Mouse (Mus musculus): ENCODE results near the gene Eno1. TPM values are rescaled to one million over a fixed set of nuclear protein-coding genes. Genes with fewer than 3 reads are reported as not detected.
A peak's percentile ranks its signal among the peaks of the same experiment; 100 is the strongest.
"Not testable (repeated sequence)": the region's sequence is repeated elsewhere in the genome, so short reads cannot be mapped to it uniquely, and the experiment has no call there.

Gene Eno1
- polyA plus RNA-seq, 1 experiment, result 1,007 TPM

DNA sequence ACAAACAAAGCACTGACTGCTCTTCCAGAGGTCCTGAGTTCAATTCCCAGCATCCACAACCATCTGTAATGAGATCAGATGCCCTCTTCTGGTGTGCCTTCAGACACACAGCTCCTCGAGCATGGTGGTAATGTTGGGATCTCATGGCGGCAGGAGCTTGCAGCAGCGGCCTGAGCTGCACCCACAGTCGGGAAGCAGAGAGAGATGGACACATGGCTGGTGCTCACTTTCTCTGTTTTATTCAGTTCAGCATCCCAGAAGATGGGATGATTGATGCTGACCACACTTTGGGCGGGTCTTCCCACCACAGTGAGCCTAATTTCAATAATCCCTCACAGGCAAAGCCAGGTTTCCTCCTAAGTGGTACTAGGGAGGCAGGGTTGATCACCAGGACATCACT lies 39.0 kb downstream of the Eno1 start:
- no peak for DNase-seq (ENCODE audit: extremely low spot score in 1 of 2, low spot score in 1 of 2)

DNA sequence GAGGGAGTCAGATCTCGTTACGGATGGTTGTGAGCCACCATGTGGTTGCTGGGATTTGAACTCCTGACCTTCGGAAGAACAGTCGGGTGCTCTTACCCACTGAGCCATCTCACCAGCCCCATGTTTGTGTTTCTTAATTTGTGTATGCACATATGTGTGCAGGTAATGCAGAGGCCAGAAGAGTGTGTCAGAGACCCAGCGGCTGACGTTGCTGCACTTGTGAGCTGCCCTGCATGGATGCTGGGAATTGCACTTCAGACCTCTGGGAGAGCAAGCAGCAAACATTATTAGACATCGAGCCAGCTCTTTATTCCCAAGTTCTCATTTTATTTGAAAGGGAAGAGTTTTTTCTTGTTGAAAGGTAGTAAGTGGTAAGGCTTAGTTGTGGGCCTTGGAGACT lies 42.8 kb downstream of the Eno1 start:
- not testable (repeated sequence) for DNase-seq (ENCODE audit: extremely low spot score in 1 of 2, low spot score in 1 of 2)

DNA sequence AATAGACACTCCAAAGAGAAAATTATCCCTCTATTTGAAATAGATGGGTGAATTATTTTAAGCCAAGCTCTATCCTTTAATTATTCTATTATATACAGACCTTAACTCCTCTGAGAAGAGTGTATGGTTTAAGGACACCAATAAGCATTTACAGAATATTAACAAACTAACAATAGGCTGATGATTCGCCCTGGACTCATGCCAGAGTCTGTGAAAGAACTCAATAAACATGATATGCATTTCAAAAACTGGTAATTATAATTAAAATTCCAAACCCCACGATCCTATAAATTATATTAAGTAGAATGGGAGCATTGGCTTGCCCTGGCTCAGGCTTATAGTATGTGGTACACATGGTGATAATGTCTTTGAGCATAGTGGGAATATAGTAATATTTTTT lies 43.5 kb downstream of the Eno1 start:
- DNase-seq (ENCODE audit: extremely low spot score in 1 of 2, low spot score in 1 of 2), result no peak

DNA sequence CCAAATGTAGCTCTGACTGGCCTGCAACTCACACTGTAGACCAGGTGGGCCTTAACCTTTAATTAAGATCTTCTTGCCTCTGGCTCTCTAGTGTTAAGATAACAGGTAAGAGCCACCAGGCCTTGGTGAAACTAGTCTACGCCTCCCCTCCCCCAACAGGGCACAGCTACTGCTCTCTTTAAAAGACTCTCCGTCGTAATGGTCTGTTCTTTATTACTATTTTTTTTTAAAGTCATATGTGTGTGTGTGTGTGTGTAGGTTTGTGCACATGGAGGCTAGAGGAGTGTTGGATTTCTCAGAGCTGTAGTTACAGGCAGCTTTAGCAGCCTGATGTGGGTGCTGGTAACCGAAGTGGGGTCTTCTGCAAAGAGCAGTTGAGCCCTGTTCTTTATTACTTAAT lies 43.9 kb downstream of the Eno1 start:
- no peak for DNase-seq (ENCODE audit: extremely low spot score in 1 of 2, low spot score in 1 of 2)

DNA sequence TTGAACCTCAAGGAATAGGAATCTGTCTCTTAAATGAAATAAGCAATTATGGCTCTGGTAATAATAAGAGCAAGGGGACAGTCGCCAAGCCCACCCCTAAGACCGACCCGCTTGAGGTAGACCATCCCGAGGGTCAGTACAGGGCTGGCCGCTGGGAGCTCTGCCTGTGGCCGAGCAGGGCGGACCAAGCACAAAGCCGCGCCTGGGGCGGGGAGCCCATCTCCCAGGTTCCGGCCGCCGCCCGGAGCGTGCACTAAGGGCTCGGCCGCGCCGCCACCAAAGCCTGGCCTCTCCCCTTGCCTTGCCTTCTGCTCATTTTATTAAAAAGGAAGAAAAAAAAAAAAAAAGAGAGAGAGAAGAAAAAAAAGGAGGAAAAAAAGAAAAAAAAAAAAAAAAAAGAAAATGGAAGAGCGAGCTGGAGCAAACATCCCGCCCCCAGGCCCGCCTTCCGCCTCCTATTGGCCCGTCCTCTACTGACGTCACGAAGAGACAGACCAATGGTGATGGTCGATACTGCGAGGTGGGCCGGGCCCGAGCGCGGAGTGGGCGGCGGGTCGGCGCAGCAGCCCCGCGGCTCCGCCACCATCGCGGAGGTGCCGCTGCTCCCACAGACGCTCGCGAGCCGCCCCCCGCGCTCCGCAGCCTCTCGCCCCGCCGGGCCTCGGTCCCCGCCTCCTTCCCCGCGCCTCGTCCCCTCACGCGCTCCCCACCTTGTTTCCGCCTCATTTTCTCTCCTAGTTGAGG lies 44.7 kb downstream of the Eno1 start, which contains the start of gene Rere:
Gene Rere, plus strand, starts transcription at position 629 of the 744 bp plus-strand sequence.
- DNase-seq (ENCODE audit: extremely low spot score in 1 of 2, low spot score in 1 of 2), result peak; percentile 93 to 99

DNA sequence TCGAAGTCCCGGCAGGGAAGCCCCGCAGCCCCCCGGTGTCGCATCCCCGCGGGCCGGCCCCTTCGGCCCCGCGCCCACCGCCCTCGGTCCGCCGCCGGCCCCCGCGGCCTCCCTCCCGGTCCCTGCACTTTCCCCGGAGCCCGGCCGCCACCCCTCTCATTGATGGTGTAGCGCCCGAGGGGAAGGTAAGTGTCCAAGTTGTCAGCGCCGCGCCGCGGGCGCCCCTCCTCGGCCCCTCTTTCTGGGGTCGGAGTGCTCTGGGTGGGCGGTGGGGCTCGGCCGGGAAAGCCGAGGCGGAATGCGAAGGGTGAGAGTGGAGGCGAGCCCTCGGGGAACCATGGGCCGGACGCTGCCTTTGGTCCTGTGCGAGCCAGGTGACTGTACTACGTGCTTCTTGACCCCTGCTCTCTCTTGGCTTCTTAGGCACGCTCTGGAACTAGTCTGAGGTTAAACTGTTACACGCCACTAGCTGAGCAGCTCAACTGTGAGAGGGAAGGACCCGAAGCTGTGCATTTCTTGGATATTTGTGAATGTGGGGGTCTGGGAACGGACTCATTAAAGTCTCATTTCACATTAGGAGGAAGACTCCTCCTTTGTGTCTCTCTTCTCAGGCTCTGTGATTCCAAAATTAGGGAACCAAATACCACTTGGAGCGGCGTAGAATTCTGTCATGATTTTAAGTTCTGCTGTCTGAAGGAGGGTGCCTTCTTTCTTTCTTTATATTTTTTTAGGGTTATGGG lies 45.5 kb downstream of the Eno1 start:
- peak in 1 of 2 experiments; percentile 25 for DNase-seq (ENCODE audit: extremely low spot score in 1 of 2, low spot score in 1 of 2)

DNA sequence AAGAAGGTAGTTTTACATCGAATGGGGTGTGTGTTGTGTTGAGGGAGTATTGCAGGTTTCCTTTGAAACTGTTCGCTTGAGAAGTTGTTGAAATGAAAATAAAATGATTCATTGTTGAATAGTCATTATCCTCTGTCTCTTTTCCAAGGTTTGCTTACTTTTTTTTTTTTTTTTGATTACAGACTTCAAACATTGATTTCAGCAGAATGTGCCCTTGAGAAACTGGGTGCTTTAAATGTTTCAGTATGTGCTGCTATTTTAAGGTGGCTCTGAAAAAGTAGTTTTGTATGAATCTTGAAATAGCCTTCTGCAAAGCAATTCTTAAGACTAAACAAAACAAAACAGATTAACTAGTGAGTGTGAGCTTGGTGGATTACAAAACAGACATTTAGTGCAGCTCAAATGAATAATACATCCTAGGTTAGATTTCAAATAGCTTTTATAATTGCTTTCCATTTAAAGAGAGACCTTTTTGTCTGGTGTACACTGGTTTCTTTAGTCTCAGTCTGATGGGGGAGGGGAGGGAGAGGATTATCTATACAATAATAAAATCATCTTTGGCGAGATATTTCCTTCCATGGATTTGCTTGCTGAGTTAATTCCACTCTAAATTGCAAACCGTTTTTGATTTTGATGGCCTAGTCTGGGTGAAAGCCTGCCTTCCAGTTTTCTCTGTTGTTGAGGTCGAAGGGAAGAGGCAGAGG lies 46.3 kb downstream of the Eno1 start:
- no peak for DNase-seq (ENCODE audit: extremely low spot score in 1 of 2, low spot score in 1 of 2)

DNA sequence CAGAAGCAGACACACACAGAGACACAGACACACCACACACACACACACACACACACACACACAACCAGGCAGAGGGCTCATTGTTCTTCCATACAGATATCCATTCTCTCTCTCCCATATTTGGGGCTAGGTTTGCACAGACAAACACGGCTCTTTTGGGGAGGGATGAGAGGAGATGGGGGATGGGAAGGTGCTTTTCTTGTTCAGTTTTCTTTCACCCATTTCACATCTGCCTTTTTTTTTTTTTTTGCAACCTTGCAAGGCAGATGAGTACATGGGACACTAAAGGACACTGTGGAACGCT lies 46.8 kb downstream of the Eno1 start:
- peak in 1 of 2 experiments; percentile 28 for DNase-seq (ENCODE audit: extremely low spot score in 1 of 2, low spot score in 1 of 2)

DNA sequence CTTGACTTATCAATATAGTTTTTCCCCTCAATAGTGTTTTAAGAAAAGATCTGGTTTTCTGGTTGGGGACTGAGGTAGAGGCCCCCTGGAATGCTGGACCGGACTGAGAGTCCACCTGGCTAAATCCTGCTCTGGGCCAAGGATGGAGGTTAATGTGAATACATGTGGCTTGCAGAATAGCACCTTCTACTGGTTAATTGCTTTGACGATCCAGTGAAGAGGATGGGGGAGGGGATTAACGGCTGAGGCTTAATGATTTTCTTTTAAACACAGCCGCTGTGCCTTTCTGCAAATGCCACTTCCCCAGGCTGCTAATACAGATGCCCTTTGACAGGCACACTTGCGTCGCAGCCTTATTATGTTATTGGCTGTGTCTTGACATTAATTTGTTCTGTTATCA lies 47.5 kb downstream of the Eno1 start:
- peak in 1 of 2 experiments; percentile 49 for DNase-seq (ENCODE audit: extremely low spot score in 1 of 2, low spot score in 1 of 2)

DNA sequence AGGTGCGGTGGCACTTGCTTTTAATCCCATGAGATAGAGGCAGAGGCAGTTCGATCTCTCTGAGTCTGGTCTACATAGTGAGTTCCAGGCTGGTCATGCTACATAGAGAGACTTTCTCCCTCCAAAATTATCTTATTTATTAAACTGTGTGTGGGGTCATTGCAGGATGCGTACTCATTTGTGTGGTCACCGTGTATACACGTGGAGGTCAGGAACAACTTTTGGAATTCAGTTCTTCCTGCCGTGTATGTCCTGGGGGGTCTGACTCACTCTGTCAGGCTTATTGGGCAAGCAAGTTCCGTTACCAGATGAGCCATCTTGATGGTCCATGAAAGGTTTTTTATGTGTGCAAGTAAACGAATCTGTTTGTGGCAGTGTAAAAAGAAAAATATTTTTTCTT lies 50.5 kb downstream of the Eno1 start:
- DNase-seq (ENCODE audit: extremely low spot score in 1 of 2, low spot score in 1 of 2), result no peak

DNA sequence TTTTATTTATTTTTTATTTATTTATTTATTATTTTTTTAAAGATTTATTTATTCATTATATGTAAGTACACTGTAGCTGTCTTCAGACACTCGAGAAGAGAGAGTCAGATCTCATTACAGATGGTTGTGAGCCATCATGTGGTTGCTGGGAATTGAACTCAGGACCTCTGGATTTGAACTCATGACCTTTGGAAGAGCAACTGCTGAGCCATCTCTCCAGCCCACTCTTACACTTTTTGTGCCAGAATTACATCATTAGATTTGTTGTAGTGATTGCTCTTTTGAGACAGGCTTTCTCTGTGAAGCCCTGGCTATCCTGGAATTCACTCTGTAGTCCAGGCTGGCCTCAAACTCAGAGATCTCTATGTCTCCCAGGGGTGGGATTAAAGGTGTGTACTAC lies 50.9 kb downstream of the Eno1 start:
- DNase-seq (ENCODE audit: extremely low spot score in 1 of 2, low spot score in 1 of 2), result not testable (repeated sequence)

DNA sequence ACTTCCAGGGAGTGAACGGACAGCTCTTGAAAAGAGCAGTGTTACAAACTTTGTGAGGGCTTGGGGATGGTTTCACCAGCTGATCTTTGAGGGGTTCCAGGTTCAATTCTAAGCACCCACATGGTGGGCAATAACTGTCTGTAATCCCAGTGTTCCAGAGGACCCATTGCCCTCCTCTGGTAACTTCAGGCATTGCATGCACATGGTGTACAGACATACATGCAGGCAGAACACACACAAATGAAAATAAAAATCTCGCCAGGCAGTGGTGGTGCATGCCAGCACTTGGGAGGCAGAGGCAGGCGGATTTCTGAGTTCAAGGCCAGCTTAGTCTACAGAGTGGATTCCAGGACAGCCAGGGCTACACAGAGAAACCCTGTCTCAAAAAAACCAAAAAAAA lies 55.4 kb downstream of the Eno1 start:
- no peak for DNase-seq (ENCODE audit: extremely low spot score in 1 of 2, low spot score in 1 of 2)

DNA sequence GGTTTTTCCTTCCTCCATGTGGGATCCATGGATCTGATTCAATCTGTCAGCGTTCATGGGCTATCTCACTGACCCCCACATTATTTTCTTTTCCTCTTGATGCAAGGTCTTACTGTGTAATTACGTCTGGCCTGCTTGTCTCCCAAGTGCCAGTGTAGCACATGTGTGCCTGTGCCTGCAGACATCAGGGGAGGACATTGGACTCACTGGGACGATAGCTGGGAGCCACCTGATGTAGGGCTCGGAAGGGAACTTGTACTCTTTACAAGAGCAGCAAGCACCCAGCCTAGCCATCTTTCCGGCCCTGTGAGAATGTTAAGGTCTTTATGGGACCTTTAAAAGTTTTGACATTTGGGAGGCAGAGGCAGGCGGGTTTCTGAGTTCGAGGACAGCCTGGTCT lies 58.3 kb downstream of the Eno1 start:
- no peak for DNase-seq (ENCODE audit: extremely low spot score in 1 of 2, low spot score in 1 of 2)

DNA sequence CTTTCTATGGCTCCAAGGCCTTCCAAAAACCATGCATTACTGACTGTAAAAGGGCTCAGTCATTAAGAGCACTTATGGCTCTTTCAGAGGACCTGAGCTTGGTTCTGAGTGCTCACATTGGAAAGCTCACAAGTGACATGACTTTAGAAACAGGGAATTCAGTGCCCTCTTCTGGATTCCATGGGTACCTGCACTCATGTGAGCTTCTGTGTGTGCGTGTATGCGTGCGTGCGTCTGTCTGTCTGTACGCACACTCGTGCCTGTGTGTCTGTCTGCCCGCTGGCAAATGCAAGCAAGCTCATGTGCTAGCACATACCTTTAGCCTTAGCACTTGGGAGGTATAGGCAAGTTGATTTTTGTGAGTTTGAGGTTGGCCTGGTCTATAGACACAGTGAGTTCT lies 59.4 kb downstream of the Eno1 start:
- DNase-seq (ENCODE audit: extremely low spot score in 1 of 2, low spot score in 1 of 2), result no peak

Other genes with a start within 250 kb of the Eno1 start
- gene H6pd, start 227.7 kb upstream of the Eno1 start, polyA plus RNA-seq (2012; rRNA removed), result 4.4 and 5.7 TPM in 2 replicates
- 1.4 and 1.8 TPM in 2 replicates for gene Gpr157, start 149.4 kb upstream of the Eno1 start, polyA plus RNA-seq (2012; rRNA removed)
- gene Slc2a5, start 117.4 kb upstream of the Eno1 start, polyA plus RNA-seq (2012; rRNA removed), result 4.7 and 7.6 TPM in 2 replicates
- not detected in 2 replicates for gene Slc2a7, start 87.7 kb upstream of the Eno1 start, polyA plus RNA-seq (2012; rRNA removed)
- gene Car6, start 35.4 kb upstream of the Eno1 start, polyA plus RNA-seq (2012; rRNA removed), result 0.15 TPM in 1 of 2 replicates, not detected in the other
- gene Rere, start 44.9 kb downstream of the Eno1 start, polyA plus RNA-seq (2012; rRNA removed), result 64.4 and 66.1 TPM in 2 replicates

Measured in frontal cortex, adult 2 months (tissue).